Mouse (Mus musculus) bone marrow macrophage, adult 2 months (primary cell): ENCODE measurements at regions not wholly inside any gene's neighbourhood (a gene's known extent, or its start where the extent isn't known, plus 50 kb on each side); places are given as distances from the start of the nearest gene placed in this dataset.

Experiments
- CTCF ChIP-seq: IDR thresholded peaks from 2 replicates; pipeline ENCODE4 v1.5.1; 2012; ENCODE audit warnings: low read depth, mild to moderate bottlenecking, low read length, moderate library complexity
- POLR2A ChIP-seq: IDR thresholded peaks from 2 replicates; pipeline ENCODE4 v1.6.1; 2012; ENCODE audit warnings: mild to moderate bottlenecking, low read depth, low read length, borderline replicate concordance

GRCm38 (mm10) chr1:138004319-138004718, 171.2 kb downstream of the Ptprc start:
- no peak for TF ChIP-seq CTCF
- no peak for TF ChIP-seq POLR2A
